Mouse (Mus musculus) midbrain, embryonic 16.5 days (tissue): ENCODE measurements around the gene Ube2d3. TPM values are rescaled to one million over a fixed set of nuclear protein-coding genes. Genes with fewer than 3 reads are reported as not detected.

Experiments used
- ATAC-seq: fragments of 200-750 bp; cut with Nextera tagmentation; 2 replicates; pipeline ENCODE4 v1.8.0; 2017; ENCODE audit warnings: moderate TSS enrichment
- H3K27ac ChIP-seq: fragments of 300-500 bp; sonication (generic); 2 replicates; pipeline ENCODE4 v1.5.1; 2014; ENCODE audit warnings: mild to moderate bottlenecking, low read length, mixed read lengths
- H3K27me3 ChIP-seq: fragments of 300-500 bp; sonication (generic); 2 replicates; pipeline ENCODE4 v1.6.1; 2014; ENCODE audit warnings: low read depth, low read length, mixed read lengths; ENCODE audit not compliant: control insufficient read depth, insufficient read depth
- H3K36me3 ChIP-seq: fragments of 300-500 bp; sonication (generic); 2 replicates; pipeline ENCODE4 v1.6.1; 2014; ENCODE audit warnings: mild to moderate bottlenecking, low read length, moderate library complexity, mixed read lengths; ENCODE audit not compliant: control insufficient read depth, insufficient read depth
- H3K4me1 ChIP-seq: fragments of 300-500 bp; sonication (generic); 2 replicates; pipeline ENCODE4 v1.6.1; 2014; ENCODE audit warnings: mild to moderate bottlenecking, low read length, mixed read lengths; ENCODE audit not compliant: control insufficient read depth, insufficient read depth
- H3K4me2 ChIP-seq: fragments of 300-500 bp; sonication (generic); 2 replicates; pipeline ENCODE4 v1.6.1; 2014; ENCODE audit warnings: mild to moderate bottlenecking, low read length, mixed read lengths
- H3K4me3 ChIP-seq: fragments of 300-500 bp; sonication (generic); 2 replicates; pipeline ENCODE4 v1.5.1; 2014; ENCODE audit warnings: low read depth, mild to moderate bottlenecking, low read length, moderate library complexity, mixed read lengths
- H3K9ac ChIP-seq: fragments of 300-500 bp; sonication (generic); 2 replicates; pipeline ENCODE4 v1.6.1; 2014; ENCODE audit warnings: low read depth, low read length, mixed read lengths
- H3K9me3 ChIP-seq: fragments of 300-500 bp; sonication (generic); replicated peaks from 2 replicates; pipeline ENCODE4 v1.6.1; 2014; ENCODE audit warnings: mild to moderate bottlenecking, low read length, mixed read lengths; ENCODE audit not compliant: control insufficient read depth, poor library complexity, severe bottlenecking
- WGBS: fragments of 180-500 bp; shearing (Covaris S2); extraction: QIAGEN DNeasy Blood & Tissue Kit; methylation state at CpG from one replicate; pipeline ENCODE4 v1.1.7; 2014; 5-methylcytosine and 5-hydroxymethylcytosine counted together
- polyA plus RNA-seq: library from polyadenylated mRNA; unstranded; fragments of >200 nt; fragmentation: Nextera tagmentation; extraction: Ambion mirVana; gene quantifications from 2 replicates; pipeline ENCODE4 v1.2.1, GENCODE M21; 2015

The Ube2d3 gene
- polyA plus RNA-seq, 1 experiment from 2014 or later: 336 TPM

DNA sequence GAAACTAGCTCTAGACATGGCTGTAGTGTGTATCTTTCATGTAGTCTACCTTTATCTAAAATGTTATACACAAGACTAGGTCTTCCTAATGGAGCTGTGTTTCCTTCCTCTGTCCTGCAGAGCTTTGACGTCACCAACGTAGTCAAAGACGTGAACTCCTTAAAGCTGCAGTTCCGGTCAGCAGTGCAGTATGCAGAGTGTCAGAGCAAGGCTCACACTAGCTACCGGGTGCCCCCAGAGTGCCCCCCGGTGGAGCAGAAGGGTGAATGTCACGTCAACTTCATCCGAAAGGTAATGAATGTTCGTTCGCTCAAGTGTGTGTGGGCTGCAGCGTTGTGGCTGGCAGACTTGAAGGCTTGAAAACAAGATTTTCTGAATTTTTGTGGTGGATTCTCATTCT, 73.7 kb downstream of the Ube2d3 start:
- Histone ChIP-seq H3K4me1 (peaks cover 8% of the 10 kb centered on the region; the same call in 1 of the 2 replicates), H3K9me3 (no peaks in the 10 kb centered on the region), H3K9ac (no peak overlapping the region), H3K4me2 (no peak overlapping the region), H3K27me3 (no peaks in the 10 kb centered on the region), H3K27ac (no peak overlapping the region), H3K36me3 (no peaks in the 10 kb centered on the region), H3K4me3 (no peak overlapping the region)
- WGBS: 48% methylated on average over 11 of the region's 11 CpGs
- peak; percentile 26; the same call in 1 of the 2 replicates for ATAC-seq

DNA sequence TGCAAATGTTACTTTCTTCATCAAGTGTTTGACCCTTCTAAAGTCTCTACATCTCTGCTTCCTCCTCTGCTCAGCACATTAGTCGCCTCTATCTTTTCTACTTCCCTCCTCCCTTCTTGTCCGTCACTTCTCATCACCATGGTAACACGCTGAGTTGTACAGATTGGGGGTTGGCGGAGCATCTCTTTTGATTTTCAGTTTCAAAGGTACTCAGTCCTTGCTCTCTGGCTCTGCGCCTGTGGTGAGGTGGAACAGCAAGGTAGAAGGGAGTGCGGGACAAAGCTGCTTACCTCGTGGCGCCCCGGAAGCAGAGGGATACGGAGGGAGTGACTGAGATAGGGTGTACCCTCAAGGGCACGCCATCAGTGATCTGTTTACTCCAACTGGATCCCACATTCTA, 75.3 kb downstream of the Ube2d3 start:
- H3K36me3 ChIP-seq: no peaks in the 10 kb centered on the region
- peak; percentile 84 for ATAC-seq
- no peaks in the 10 kb centered on the region for H3K9me3 ChIP-seq
- 28% methylated on average over 11 of the region's 11 CpGs for WGBS
- no peaks in the 10 kb centered on the region for H3K27me3 ChIP-seq
- H3K27ac ChIP-seq: 0 out of 2 replicates have a peak overlapping the region, but pooled peaks have one; percentile 23
- peak overlapping the region; percentile 41 for H3K4me2 ChIP-seq
- no peak overlapping the region for H3K9ac ChIP-seq
- no peak overlapping the region for H3K4me3 ChIP-seq
- H3K4me1 ChIP-seq: peaks cover 8% of the 10 kb centered on the region; the same call in 1 of the 2 replicates

DNA sequence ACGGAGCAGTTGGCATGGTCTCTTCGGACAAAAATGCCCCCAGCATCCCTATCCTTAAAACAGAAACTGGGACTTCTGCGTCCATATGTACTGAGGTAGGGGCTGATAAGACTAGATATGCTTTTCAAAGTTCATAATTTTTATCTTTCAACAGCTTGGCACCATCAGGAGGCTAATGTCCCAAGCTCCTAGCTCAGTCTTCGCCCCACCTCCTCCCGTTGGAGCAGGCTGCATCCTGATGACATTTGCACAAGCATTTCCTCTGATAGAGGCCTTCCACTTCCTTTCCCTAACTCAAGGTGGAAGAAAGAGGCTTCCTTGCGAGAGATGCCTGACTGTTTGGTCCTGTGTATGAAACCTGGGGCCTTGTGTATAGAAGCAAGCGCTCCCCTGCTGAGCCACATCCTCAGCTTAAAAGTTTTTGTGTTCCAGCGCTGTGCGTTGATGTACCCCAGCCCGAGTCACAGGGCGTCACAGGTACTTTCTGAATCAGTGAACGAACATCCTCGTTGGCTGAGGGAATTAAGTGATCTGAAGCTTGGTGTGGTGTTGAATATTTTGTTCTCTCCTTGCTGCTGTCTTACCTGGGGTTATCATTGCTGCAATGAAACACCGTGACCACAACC, 76.0 kb downstream of the Ube2d3 start:
- Histone ChIP-seq H3K9me3 (no peaks in the 10 kb centered on the region), H3K27ac (0 out of 2 replicates have a peak overlapping the region, but pooled peaks have one; percentile 23), H3K9ac (no peak overlapping the region), H3K4me1 (peaks cover 8% of the 10 kb centered on the region; the same call in 1 of the 2 replicates), H3K27me3 (no peaks in the 10 kb centered on the region), H3K4me2 (no peak overlapping the region), H3K36me3 (no peaks in the 10 kb centered on the region), H3K4me3 (no peak overlapping the region)
- WGBS: 77% methylated on average over 14 of the region's 14 CpGs
- ATAC-seq: 0 out of 2 replicates have a peak, but pooled peaks have one; percentile 3

DNA sequence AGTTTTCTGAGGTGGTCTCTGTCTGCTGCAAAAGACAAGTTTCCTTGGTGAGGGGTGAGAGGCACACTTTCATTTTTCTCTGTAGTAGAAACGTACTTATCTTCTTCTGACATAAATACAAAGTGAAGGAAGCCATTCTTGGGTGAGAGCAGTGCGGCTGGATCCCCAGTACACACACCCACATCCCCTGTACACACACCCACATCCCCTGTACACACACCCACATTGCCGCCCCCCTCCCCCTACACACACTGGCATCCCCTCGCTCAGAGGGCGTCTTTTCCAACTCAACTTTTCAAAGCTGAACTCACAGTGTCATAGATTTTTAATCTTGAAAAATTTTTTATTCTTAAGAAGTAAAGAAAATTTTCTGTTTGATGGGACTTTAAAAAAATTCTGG, 77.3 kb downstream of the Ube2d3 start:
- H3K27me3 ChIP-seq: no peaks in the 10 kb centered on the region
- no peak overlapping the region for H3K9ac ChIP-seq
- WGBS: 93% methylated on average over 5 of the region's 5 CpGs
- no peaks in the 10 kb centered on the region for H3K36me3 ChIP-seq
- H3K4me1 ChIP-seq: peaks cover 8% of the 10 kb centered on the region; the same call in 1 of the 2 replicates
- no peak for ATAC-seq
- H3K9me3 ChIP-seq: no peaks in the 10 kb centered on the region
- no peak overlapping the region for H3K27ac ChIP-seq
- H3K4me2 ChIP-seq: no peak overlapping the region
- no peak overlapping the region for H3K4me3 ChIP-seq

DNA sequence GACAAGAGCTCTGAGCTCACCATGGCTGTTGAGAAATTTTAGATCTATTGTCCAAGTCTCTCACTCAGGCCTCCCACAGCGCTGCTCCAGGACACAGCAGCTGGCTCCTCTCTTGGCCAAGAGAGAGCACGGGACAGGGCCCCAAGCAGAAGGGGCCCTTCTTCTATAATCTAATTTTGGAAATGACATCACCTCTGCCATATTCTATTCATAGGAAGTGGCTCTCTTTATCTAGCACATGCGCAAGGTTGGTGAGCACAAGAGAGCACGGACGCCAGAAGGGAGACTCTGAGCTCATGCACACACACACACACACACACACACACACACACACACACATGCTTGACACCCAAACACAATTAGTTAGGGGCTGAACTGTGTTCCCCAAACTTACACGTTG, 78.9 kb downstream of the Ube2d3 start:
- WGBS: 60% methylated on average over 6 of the region's 6 CpGs

More for the DNA sequence above, 78.9 kb downstream of the Ube2d3 start:
- no peak overlapping the region for H3K27ac ChIP-seq
- no peak for ATAC-seq
- no peak overlapping the region for H3K9ac ChIP-seq
- no peaks in the 10 kb centered on the region for H3K36me3 ChIP-seq
- no peaks in the 10 kb centered on the region for H3K27me3 ChIP-seq
- no peak overlapping the region for H3K4me3 ChIP-seq
- H3K9me3 ChIP-seq: no peaks in the 10 kb centered on the region
- peaks cover 8% of the 10 kb centered on the region; the same call in 1 of the 2 replicates for H3K4me1 ChIP-seq
- no peak overlapping the region for H3K4me2 ChIP-seq

Other genes with a start within 250 kb of the Ube2d3 start
- gene Cenpe, start 225.6 kb upstream of the Ube2d3 start, polyA plus RNA-seq: 2.8 and 3.4 TPM in 2 replicates
- 4.0 and 4.8 TPM in 2 replicates for gene Bdh2, start 156.9 kb upstream of the Ube2d3 start, polyA plus RNA-seq
- gene Slc9b2, start 130.4 kb upstream of the Ube2d3 start, polyA plus RNA-seq: 1.8 and 2.9 TPM in 2 replicates
- gene Slc9b1, start 90.1 kb upstream of the Ube2d3 start, polyA plus RNA-seq: 0.41 TPM in 1 of 2 replicates, not detected in the other
- gene Cisd2, start 14.2 kb upstream of the Ube2d3 start, polyA plus RNA-seq: 68.8 and 74.3 TPM in 2 replicates
- gene Manba, start 47.5 kb downstream of the Ube2d3 start, polyA plus RNA-seq: 8.4 and 8.6 TPM in 2 replicates